ENCODE assay signal across 10 mouse cellular contexts in genomic region chr10:45132371-45132770, GRCm38 (mm10). TPM values are rescaled to one million over a fixed set of nuclear protein-coding genes. Genes with fewer than 3 reads are reported as not detected.
A peak's percentile ranks its signal among the peaks of the same experiment; 100 is the strongest.
DNase-seq lines count a peak whose midpoint lies in the region; ATAC-seq lines count a peak whose summit lies in the region.
"Had no signal": no experiment of that assay in that cellular context is flagged by ENCODE, and none has a peak within 500 bp of the region (broad histone marks: within the 10 kb centered on the region; RNA-seq: fewer than 3 reads in every experiment).

No protein-coding gene starts in this region.

- no peak overlapping the region for H3K27ac ChIP-seq in kidney, embryonic 16.5 days (ENCODE audit: low read length)
- no peak overlapping the region for H3K27ac ChIP-seq in embryonic facial prominence, embryonic 10.5 days (replicated peaks)
- H3K27ac ChIP-seq: embryonic facial prominence, embryonic 13.5 days; lung, embryonic 15.5 days had no signal

- no peak for ATAC-seq in kidney, embryonic 16.5 days (ENCODE audit: low FRiP score, low TSS enrichment)
- ATAC-seq in CD4-positive, CD25-positive, alpha-beta regulatory T cell, adult 4 months: peak; percentile 71

- 73% methylated on average over 4 of the region's 4 CpGs for WGBS in kidney, embryonic 16.5 days
- WGBS in embryonic facial prominence, embryonic 10.5 days: 80% methylated on average over 4 of the region's 4 CpGs

- H3K4me2 ChIP-seq in kidney, embryonic 16.5 days (replicated peaks; ENCODE audit: low read depth, low read length): no peak overlapping the region
- H3K4me2 ChIP-seq: embryonic facial prominence, embryonic 13.5 days; lung, embryonic 15.5 days had no signal

- H3K4me1 ChIP-seq in kidney, embryonic 16.5 days (ENCODE audit: insufficient read depth, low read length): peaks cover 4% of the 10 kb centered on the region; the same call in 1 of the 2 replicates
- H3K4me1 ChIP-seq in embryonic facial prominence, embryonic 10.5 days: no peaks in the 10 kb centered on the region

- no peak overlapping the region for H3K4me3 ChIP-seq in kidney, embryonic 16.5 days (ENCODE audit: low read length)
- H3K4me3 ChIP-seq in embryonic facial prominence, embryonic 10.5 days: no peak overlapping the region
- H3K4me3 ChIP-seq: embryonic facial prominence, embryonic 13.5 days; lung, embryonic 15.5 days had no signal

- peaks cover 18% of the 10 kb centered on the region for H3K36me3 ChIP-seq in kidney, embryonic 16.5 days (ENCODE audit: insufficient read depth, low read length)
- peaks cover 69% of the 10 kb centered on the region for H3K36me3 ChIP-seq in embryonic facial prominence, embryonic 10.5 days (replicated peaks)

- H3K27me3 ChIP-seq in kidney, embryonic 16.5 days (ENCODE audit: insufficient read depth, low read length): no peaks in the 10 kb centered on the region
- H3K27me3 ChIP-seq in embryonic facial prominence, embryonic 10.5 days (replicated peaks; ENCODE audit: low read depth, poor library complexity, severe bottlenecking): no peaks in the 10 kb centered on the region
- H3K27me3 ChIP-seq: embryonic facial prominence, embryonic 13.5 days; lung, embryonic 15.5 days had no signal

- 0 out of 2 replicates have a peak, but pooled peaks cover 6% of the 10 kb centered on the region for H3K9me3 ChIP-seq in kidney, embryonic 16.5 days (ENCODE audit: low read length)
- H3K9me3 ChIP-seq in embryonic facial prominence, embryonic 10.5 days: no peaks in the 10 kb centered on the region
- H3K9me3 ChIP-seq: embryonic facial prominence, embryonic 13.5 days; lung, embryonic 15.5 days had no signal

- DNase-seq in kidney, adult 11 months: peak; percentile 35
- DNase-seq in adrenal gland, adult 2 months: peak; percentile 31
- DNase-seq in embryonic facial prominence, embryonic 10.5 days (ENCODE audit: low spot score): peak; percentile 42
- peak; percentile 34 for DNase-seq in lung, postnatal 25 days (ENCODE audit: low spot score)
- peak; percentile 83 for DNase-seq in thymus, postnatal 4 days
- no peak for DNase-seq in right cerebral cortex, adult 18-20 months

- H3K9ac ChIP-seq in kidney, embryonic 16.5 days (replicated peaks; ENCODE audit: low read length): no peak overlapping the region
- H3K9ac ChIP-seq: embryonic facial prominence, embryonic 13.5 days; lung, embryonic 15.5 days had no signal

RNA-seq across cellular contexts. Expression of gene Popdc3, which starts 45.5 kb away (rescaled TPM):
- polyA plus RNA-seq in kidney, embryonic 16.5 days (2015; fragmentation: Nextera tagmentation; extraction: Ambion mirVana): 0.31 and 0.75 TPM in 2 replicates
- polyA plus RNA-seq in CD4-positive, CD25-positive, alpha-beta regulatory T cell, adult 4 months (2017; shearing (Covaris generic)): not detected
- total RNA-seq in adrenal gland, adult 2 months (2021): under 1 TPM; 0.69 to 0.86 TPM
- polyA plus RNA-seq in adrenal gland, adult 2 months (2012; rRNA removed): 0.09 and 0.13 TPM in 2 replicates
- 0.36 and 0.63 TPM in 2 replicates for polyA plus RNA-seq in embryonic facial prominence, embryonic 10.5 days (2016; fragmentation: Nextera tagmentation; extraction: Ambion mirVana)
